Mouse (Mus musculus) embryonic fibroblast, embryonic 13.5 days (primary cell): ENCODE measurements around the gene Cox4i2.

Experiments used
- CTCF ChIP-seq: IDR thresholded peaks from 2 replicates; pipeline ENCODE4 v1.5.1; 2011; ENCODE audit warnings: mild to moderate bottlenecking, control low read depth, low read length, moderate library complexity, borderline replicate concordance; ENCODE audit not compliant: insufficient read depth
- POLR2A ChIP-seq: IDR thresholded peaks from 2 replicates; pipeline ENCODE4 v1.6.1; 2011; ENCODE audit warnings: low read depth, mild to moderate bottlenecking, control low read depth, low read length, moderate library complexity

- TF ChIP-seq CTCF = no peak
- TF ChIP-seq POLR2A = no peak
Observed at GRCm38 (mm10) chr2:152785446-152786350, 31.7 kb downstream of the Cox4i2 start.
